Mouse (Mus musculus) neural tube, embryonic 15.5 days (tissue): ENCODE measurements around the gene Spata5. TPM values are rescaled to one million over a fixed set of nuclear protein-coding genes. Genes with fewer than 3 reads are reported as not detected.

Experiments
- ATAC-seq: fragments of 200-750 bp; cut with Nextera tagmentation; 2 replicates; pipeline ENCODE4 v1.8.0; 2017; ENCODE audit warnings: mild to moderate bottlenecking, moderate TSS enrichment, moderate library complexity; ENCODE audit not compliant: low FRiP score
- H3K27ac ChIP-seq: fragments of 300-500 bp; sonication (generic); replicated peaks from 2 replicates; pipeline ENCODE4 v1.5.1; 2015; ENCODE audit warnings: mild to moderate bottlenecking, inconsistent platforms
- H3K27me3 ChIP-seq: fragments of 300-500 bp; sonication (generic); replicated peaks from 2 replicates; pipeline ENCODE4 v1.6.1; 2015; ENCODE audit warnings: inconsistent platforms
- H3K36me3 ChIP-seq: fragments of 300-500 bp; sonication (generic); 2 replicates; pipeline ENCODE4 v1.6.1; 2015; ENCODE audit warnings: inconsistent platforms
- H3K4me1 ChIP-seq: fragments of 300-500 bp; sonication (generic); 2 replicates; pipeline ENCODE4 v1.6.1; 2015; ENCODE audit warnings: inconsistent platforms
- H3K4me2 ChIP-seq: fragments of 300-500 bp; sonication (generic); 2 replicates; pipeline ENCODE4 v1.6.1; 2015; ENCODE audit warnings: inconsistent platforms, mild to moderate bottlenecking, moderate library complexity
- H3K4me3 ChIP-seq: fragments of 300-500 bp; sonication (generic); replicated peaks from 2 replicates; pipeline ENCODE4 v1.5.1; 2015; ENCODE audit warnings: mild to moderate bottlenecking, inconsistent platforms
- H3K9ac ChIP-seq: fragments of 300-500 bp; sonication (generic); replicated peaks from 2 replicates; pipeline ENCODE4 v1.6.1; 2015; ENCODE audit warnings: mild to moderate bottlenecking, inconsistent platforms
- H3K9me3 ChIP-seq: fragments of 300-500 bp; sonication (generic); replicated peaks from 2 replicates; pipeline ENCODE4 v1.6.1; 2016; ENCODE audit warnings: inconsistent platforms
- WGBS: fragments of 180-500 bp; shearing (Covaris S2); methylation state at CpG from one replicate; pipeline ENCODE4 v1.1.7; 2015; ENCODE audit warnings: mixed read lengths; 5-methylcytosine and 5-hydroxymethylcytosine counted together
- polyA plus RNA-seq: library from polyadenylated mRNA; unstranded; fragments of >200 nt; fragmentation: Nextera tagmentation; extraction: Ambion mirVana; gene quantifications from 2 replicates; pipeline ENCODE4 v1.2.1, GENCODE M21; 2015

Gene Spata5
- polyA plus RNA-seq, 1 experiment from 2014 or later, result 29.5 TPM

GRCm38 (mm10) chr3:37481295-37481694, 61.6 kb downstream of the Spata5 start:
- H3K27ac ChIP-seq, result no peak overlapping the region
- WGBS, result 92% methylated on average over 31 of the region's 31 CpGs
- H3K9ac ChIP-seq, result no peak overlapping the region
- H3K36me3 ChIP-seq, result 0 out of 2 replicates have a peak, but pooled peaks cover 4% of the 10 kb centered on the region
- H3K9me3 ChIP-seq, result no peaks in the 10 kb centered on the region
- H3K4me2 ChIP-seq, result no peak overlapping the region
- no peak for ATAC-seq
- no peak overlapping the region for H3K4me3 ChIP-seq
- no peaks in the 10 kb centered on the region for H3K4me1 ChIP-seq
- H3K27me3 ChIP-seq, result no peaks in the 10 kb centered on the region

- Histone ChIP-seq H3K27me3 (no peaks in the 10 kb centered on the region), H3K9me3 (no peaks in the 10 kb centered on the region), H3K27ac (no peak overlapping the region), H3K4me2 (no peak overlapping the region), H3K36me3 (0 out of 2 replicates have a peak, but pooled peaks cover 4% of the 10 kb centered on the region), H3K4me3 (no peak overlapping the region), H3K9ac (no peak overlapping the region), H3K4me1 (no peaks in the 10 kb centered on the region)
- ATAC-seq, result no peak
- WGBS, result 88% methylated on average over 1 of the region's 1 CpGs
These were observed 63.0 kb downstream of the Spata5 start for GRCm38 (mm10) chr3:37482720-37483119.

- Histone ChIP-seq H3K4me3 (no peak overlapping the region), H3K36me3 (0 out of 2 replicates have a peak, but pooled peaks cover 4% of the 10 kb centered on the region), H3K4me2 (no peak overlapping the region), H3K27me3 (no peaks in the 10 kb centered on the region), H3K9me3 (no peaks in the 10 kb centered on the region), H3K4me1 (no peaks in the 10 kb centered on the region), H3K27ac (no peak overlapping the region), H3K9ac (no peak overlapping the region)
- 89% methylated on average over 4 of the region's 4 CpGs for WGBS
- ATAC-seq, result no peak
These were observed 64.1 kb downstream of the Spata5 start for GRCm38 (mm10) chr3:37483709-37484265.

GRCm38 (mm10) chr3:37487639-37488038, 67.9 kb downstream of the Spata5 start:
- Histone ChIP-seq H3K9me3 (no peaks in the 10 kb centered on the region), H3K4me1 (no peaks in the 10 kb centered on the region), H3K9ac (no peak overlapping the region), H3K27ac (no peak overlapping the region), H3K27me3 (no peaks in the 10 kb centered on the region), H3K4me2 (no peak overlapping the region), H3K36me3 (no peaks in the 10 kb centered on the region), H3K4me3 (no peak overlapping the region)
- no peak for ATAC-seq
- WGBS, result 85% methylated on average over 2 of the region's 2 CpGs

GRCm38 (mm10) chr3:37488173-37488572, 68.5 kb downstream of the Spata5 start:
- Histone ChIP-seq H3K4me3 (no peak overlapping the region), H3K9me3 (no peaks in the 10 kb centered on the region), H3K9ac (no peak overlapping the region), H3K27me3 (no peaks in the 10 kb centered on the region), H3K4me1 (no peaks in the 10 kb centered on the region), H3K36me3 (no peaks in the 10 kb centered on the region), H3K27ac (no peak overlapping the region), H3K4me2 (no peak overlapping the region)
- no peak for ATAC-seq

GRCm38 (mm10) chr3:37490025-37490424, 70.3 kb downstream of the Spata5 start:
- 94% methylated on average over 3 of the region's 3 CpGs for WGBS
- Histone ChIP-seq H3K27me3 (no peaks in the 10 kb centered on the region), H3K4me3 (no peak overlapping the region), H3K27ac (no peak overlapping the region), H3K9me3 (no peaks in the 10 kb centered on the region), H3K4me1 (no peaks in the 10 kb centered on the region), H3K36me3 (no peaks in the 10 kb centered on the region), H3K4me2 (no peak overlapping the region), H3K9ac (no peak overlapping the region)
- ATAC-seq, result no peak

- no peak overlapping the region for H3K9ac ChIP-seq
- ATAC-seq, result no peak
- no peaks in the 10 kb centered on the region for H3K9me3 ChIP-seq
- no peak overlapping the region for H3K4me2 ChIP-seq
- WGBS, result 81% methylated on average over 1 of the region's 1 CpGs
- H3K4me3 ChIP-seq, result no peak overlapping the region
- no peak overlapping the region for H3K27ac ChIP-seq
- no peaks in the 10 kb centered on the region for H3K4me1 ChIP-seq
- no peaks in the 10 kb centered on the region for H3K36me3 ChIP-seq
- no peaks in the 10 kb centered on the region for H3K27me3 ChIP-seq
These were observed 81.2 kb downstream of the Spata5 start for GRCm38 (mm10) chr3:37500939-37501338.

GRCm38 (mm10) chr3:37502552-37502951, 82.9 kb downstream of the Spata5 start:
- Histone ChIP-seq H3K27me3 (no peaks in the 10 kb centered on the region), H3K4me3 (no peak overlapping the region), H3K9ac (no peak overlapping the region), H3K36me3 (no peaks in the 10 kb centered on the region), H3K4me1 (no peaks in the 10 kb centered on the region), H3K9me3 (no peaks in the 10 kb centered on the region), H3K27ac (no peak overlapping the region), H3K4me2 (no peak overlapping the region)
- ATAC-seq, result no peak
- 77% methylated on average over 2 of the region's 2 CpGs for WGBS

GRCm38 (mm10) chr3:37503846-37504245, 84.2 kb downstream of the Spata5 start:
- Histone ChIP-seq H3K36me3 (no peaks in the 10 kb centered on the region), H3K4me2 (no peak overlapping the region), H3K9ac (no peak overlapping the region), H3K4me1 (no peaks in the 10 kb centered on the region), H3K9me3 (no peaks in the 10 kb centered on the region), H3K27ac (no peak overlapping the region), H3K27me3 (no peaks in the 10 kb centered on the region), H3K4me3 (no peak overlapping the region)
- no peak for ATAC-seq

GRCm38 (mm10) chr3:37510055-37511032, 90.6 kb downstream of the Spata5 start:
- no peaks in the 10 kb centered on the region for H3K4me1 ChIP-seq
- ATAC-seq, result no peak
- no peaks in the 10 kb centered on the region for H3K36me3 ChIP-seq
- no peak overlapping the region for H3K4me3 ChIP-seq
- no peaks in the 10 kb centered on the region for H3K9me3 ChIP-seq
- 76% methylated on average over 7 of the region's 7 CpGs for whole genome bisulfite sequencing
- H3K9ac ChIP-seq, result no peak overlapping the region
- H3K4me2 ChIP-seq, result no peak overlapping the region
- H3K27ac ChIP-seq, result no peak overlapping the region
- H3K27me3 ChIP-seq, result no peaks in the 10 kb centered on the region

GRCm38 (mm10) chr3:37515485-37515884, 95.8 kb downstream of the Spata5 start:
- H3K9me3 ChIP-seq, result no peaks in the 10 kb centered on the region
- ATAC-seq, result no peak
- no peaks in the 10 kb centered on the region for H3K27me3 ChIP-seq
- no peak overlapping the region for H3K9ac ChIP-seq
- no peaks in the 10 kb centered on the region for H3K36me3 ChIP-seq
- H3K4me2 ChIP-seq, result no peak overlapping the region
- no peak overlapping the region for H3K4me3 ChIP-seq
- H3K27ac ChIP-seq, result no peak overlapping the region
- 45% methylated on average over 2 of the region's 2 CpGs for WGBS
- H3K4me1 ChIP-seq, result no peaks in the 10 kb centered on the region

- no peaks in the 10 kb centered on the region for H3K4me1 ChIP-seq
- H3K27ac ChIP-seq, result no peak overlapping the region
- H3K36me3 ChIP-seq, result no peaks in the 10 kb centered on the region
- no peak overlapping the region for H3K9ac ChIP-seq
- no peak for ATAC-seq
- no peak overlapping the region for H3K4me3 ChIP-seq
- H3K27me3 ChIP-seq, result no peaks in the 10 kb centered on the region
- no peaks in the 10 kb centered on the region for H3K9me3 ChIP-seq
- H3K4me2 ChIP-seq, result no peak overlapping the region
- 89% methylated on average over 2 of the region's 2 CpGs for WGBS
These were observed 96.7 kb downstream of the Spata5 start for GRCm38 (mm10) chr3:37516379-37516778.
